Mouse (Mus musculus) hindbrain, embryonic 13.5 days (tissue): Measurements from ENCODE around the gene Rnf220. TPM values are rescaled to one million over a fixed set of nuclear protein-coding genes. Genes with fewer than 3 reads are reported as not detected.
A peak's percentile ranks its signal among the peaks of the same experiment; 100 is the strongest.

Source experiments
- ATAC-seq: fragments of 200-750 bp; cut with Nextera tagmentation; 2 replicates; pipeline ENCODE4 v1.8.0; 2017; ENCODE audit warnings: moderate TSS enrichment; ENCODE audit not compliant: low FRiP score
- H3K27ac ChIP-seq: fragments of 300-500 bp; sonication (generic); 2 replicates; pipeline ENCODE4 v1.5.1; 2015; ENCODE audit warnings: inconsistent platforms, mild to moderate bottlenecking, moderate library complexity
- H3K27me3 ChIP-seq: fragments of 300-500 bp; sonication (generic); 2 replicates; pipeline ENCODE4 v1.6.1; 2015; ENCODE audit warnings: mild to moderate bottlenecking, inconsistent platforms
- H3K36me3 ChIP-seq: fragments of 300-500 bp; sonication (generic); 2 replicates; pipeline ENCODE4 v1.6.1; 2015; ENCODE audit warnings: mild to moderate bottlenecking, inconsistent platforms
- H3K4me1 ChIP-seq: fragments of 300-500 bp; sonication (generic); replicated peaks from 2 replicates; pipeline ENCODE4 v1.6.1; 2015; ENCODE audit warnings: inconsistent platforms
- H3K4me2 ChIP-seq: fragments of 300-500 bp; sonication (generic); 2 replicates; pipeline ENCODE4 v1.6.1; 2015; ENCODE audit warnings: inconsistent platforms, mild to moderate bottlenecking, moderate library complexity
- H3K4me3 ChIP-seq: fragments of 300-500 bp; sonication (generic); 2 replicates; pipeline ENCODE4 v1.5.1; 2015; ENCODE audit warnings: mild to moderate bottlenecking, inconsistent platforms
- H3K9ac ChIP-seq: fragments of 300-500 bp; sonication (generic); 2 replicates; pipeline ENCODE4 v1.6.1; 2015; ENCODE audit warnings: mild to moderate bottlenecking, inconsistent platforms
- H3K9me3 ChIP-seq: fragments of 300-500 bp; sonication (generic); 2 replicates; pipeline ENCODE4 v1.6.1; 2016; ENCODE audit warnings: inconsistent platforms
- WGBS: fragments of 180-500 bp; shearing (Covaris S2); methylation state at CpG from one replicate; pipeline ENCODE4 v1.1.7; 2015; 5-methylcytosine and 5-hydroxymethylcytosine counted together
- polyA plus RNA-seq: library from polyadenylated mRNA; unstranded; fragments of >200 nt; fragmentation: Nextera tagmentation; extraction: Ambion mirVana; gene quantifications from 2 replicates; pipeline ENCODE4 v1.2.1, GENCODE M21; 2015

Gene Rnf220
- polyA plus RNA-seq, 1 experiment from 2014 or later = 102 TPM

DNA sequence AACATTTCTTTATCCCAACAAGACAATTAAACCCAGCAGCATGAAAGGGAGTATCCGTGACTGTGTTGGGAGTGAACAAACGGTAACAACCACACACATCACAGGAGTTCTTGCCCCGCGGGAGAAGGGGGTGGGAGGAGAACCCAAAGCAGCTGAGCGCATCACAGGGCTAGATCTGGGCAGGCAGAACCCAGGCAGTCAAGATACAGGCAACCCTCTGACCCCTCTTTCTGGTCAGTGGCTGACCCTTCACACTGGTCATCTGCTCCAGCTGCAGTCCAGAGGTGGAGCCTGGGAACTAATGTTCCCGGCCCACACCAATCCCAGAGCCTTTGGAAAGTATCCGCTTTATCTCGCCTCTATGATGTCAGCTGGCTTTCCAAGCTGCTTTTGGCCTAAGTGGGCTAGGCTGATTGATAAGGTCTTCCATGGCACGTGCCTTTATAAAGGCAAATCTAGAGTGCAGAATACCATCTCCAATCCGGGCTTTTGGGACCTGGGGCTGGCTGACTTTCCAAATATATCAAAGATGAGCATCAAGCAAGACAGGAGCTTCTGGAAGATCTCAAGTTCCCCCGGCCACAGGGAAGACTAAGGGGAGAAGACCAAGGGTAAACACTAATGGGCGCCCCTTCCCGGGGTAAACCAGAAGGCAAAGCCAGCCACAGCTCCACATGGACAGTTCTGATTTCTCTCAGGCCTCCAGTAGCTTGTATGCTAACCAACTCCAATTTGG lies 11.6 kb downstream of the Rnf220 start:
- Histone ChIP-seq H3K9ac (peak overlapping the region; percentile 65; the same call in 1 of the 2 replicates), H3K27me3 (peaks cover 94% of the 10 kb centered on the region), H3K4me3 (peak overlapping the region; percentile 44), H3K9me3 (no peaks in the 10 kb centered on the region), H3K4me2 (peak overlapping the region; percentile 85), H3K4me1 (peaks cover 32% of the 10 kb centered on the region), H3K27ac (peak overlapping the region; percentile 79), H3K36me3 (no peaks in the 10 kb centered on the region)
- 24% methylated on average over 13 of the region's 13 CpGs for WGBS
- 0 out of 2 replicates have a peak, but pooled peaks have one; percentile 9 for ATAC-seq

DNA sequence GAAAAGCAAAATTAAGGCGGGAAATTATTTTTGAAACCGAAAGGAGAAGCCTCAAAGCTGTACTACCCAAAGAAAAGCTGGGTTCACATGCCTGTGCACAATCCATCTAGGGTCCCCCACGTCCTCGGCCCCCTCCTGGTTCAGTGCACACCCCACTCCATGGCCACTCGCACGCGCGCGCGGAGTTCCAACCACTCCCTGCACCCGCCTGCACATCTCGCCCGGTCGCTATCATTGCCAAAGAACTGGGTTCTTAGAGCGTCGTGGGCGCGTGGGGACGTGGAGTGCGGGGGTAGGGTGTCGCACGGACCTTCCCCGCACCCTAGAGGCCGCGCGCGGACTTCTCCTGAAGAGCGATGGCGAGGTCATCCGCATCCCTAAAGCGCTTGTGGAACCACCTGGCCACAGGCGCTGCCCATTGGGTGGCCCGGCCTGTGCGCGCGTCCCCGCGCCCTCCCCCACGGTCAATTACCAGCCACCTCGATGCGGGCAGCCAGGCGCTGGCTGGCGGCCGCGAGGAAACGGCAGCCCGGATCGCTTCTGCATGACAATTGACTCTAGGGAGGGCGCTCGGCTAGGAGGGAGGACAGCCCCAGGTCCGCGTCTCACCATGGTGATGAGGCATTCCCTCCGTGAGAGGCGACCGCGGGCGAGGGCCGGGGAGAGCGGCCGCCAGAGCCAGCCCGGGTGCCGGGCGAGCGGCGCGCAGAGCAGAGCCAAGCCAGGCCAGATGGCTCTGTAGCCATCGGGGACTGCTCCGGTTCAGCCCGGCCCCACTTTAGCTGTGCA lies 12.4 kb downstream of the Rnf220 start:
- Histone ChIP-seq H3K4me3 (peak overlapping the region; percentile 44), H3K9ac (peak overlapping the region; percentile 65), H3K9me3 (no peaks in the 10 kb centered on the region), H3K4me1 (peaks cover 38% of the 10 kb centered on the region), H3K27me3 (peaks cover 94% of the 10 kb centered on the region), H3K27ac (peak overlapping the region; percentile 79), H3K36me3 (no peaks in the 10 kb centered on the region), H3K4me2 (peak overlapping the region; percentile 85)
- ATAC-seq = peak; percentile 89
- under 1% methylated on average over 69 of the region's 69 CpGs for WGBS

DNA sequence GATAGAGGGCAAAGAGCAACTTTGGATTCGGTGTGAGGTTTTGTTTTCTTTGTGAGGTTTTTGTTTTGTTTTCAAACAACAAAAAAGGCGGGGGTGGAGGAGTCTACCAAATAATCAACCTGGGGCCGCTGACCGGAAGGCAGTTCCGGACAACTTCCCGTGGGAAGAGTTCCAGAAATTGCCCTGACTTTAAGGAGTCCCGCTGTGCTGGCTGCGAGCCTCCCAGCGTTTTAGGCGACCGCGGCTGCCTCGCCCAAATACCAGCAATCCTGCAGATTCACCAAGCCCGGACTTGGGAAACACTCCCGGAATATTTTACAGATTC lies 13.0 kb downstream of the Rnf220 start:
- peak overlapping the region; percentile 44 for H3K4me3 ChIP-seq
- H3K36me3 ChIP-seq = no peaks in the 10 kb centered on the region
- no peak for ATAC-seq
- H3K9me3 ChIP-seq = no peaks in the 10 kb centered on the region
- H3K27ac ChIP-seq = peak overlapping the region; percentile 79; the same call in 1 of the 2 replicates
- 1% methylated on average over 15 of the region's 15 CpGs for WGBS
- H3K4me1 ChIP-seq = peaks cover 38% of the 10 kb centered on the region
- peaks cover 94% of the 10 kb centered on the region for H3K27me3 ChIP-seq
- peak overlapping the region; percentile 85 for H3K4me2 ChIP-seq
- H3K9ac ChIP-seq = peak overlapping the region; percentile 65

DNA sequence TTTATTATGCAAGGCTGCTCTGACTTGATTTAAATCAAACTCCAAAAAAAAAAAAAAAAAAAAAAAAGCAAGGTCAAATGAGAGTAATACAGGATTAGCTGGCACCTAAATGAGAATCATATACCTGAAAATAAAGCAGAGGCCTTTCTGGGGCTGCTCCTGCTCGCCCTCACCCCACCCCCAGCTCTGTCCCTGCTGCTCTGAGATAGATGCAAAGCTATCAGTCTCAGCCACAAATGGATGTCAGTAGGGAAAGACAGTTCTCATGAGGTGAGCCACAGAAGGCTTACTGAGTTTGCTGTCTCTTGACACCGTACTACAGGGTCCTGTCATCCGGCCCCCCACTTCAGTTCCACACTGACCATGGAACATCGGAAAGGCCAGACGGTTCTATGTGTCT lies 14.7 kb downstream of the Rnf220 start:
- H3K4me1 ChIP-seq = peaks cover 50% of the 10 kb centered on the region

DNA sequence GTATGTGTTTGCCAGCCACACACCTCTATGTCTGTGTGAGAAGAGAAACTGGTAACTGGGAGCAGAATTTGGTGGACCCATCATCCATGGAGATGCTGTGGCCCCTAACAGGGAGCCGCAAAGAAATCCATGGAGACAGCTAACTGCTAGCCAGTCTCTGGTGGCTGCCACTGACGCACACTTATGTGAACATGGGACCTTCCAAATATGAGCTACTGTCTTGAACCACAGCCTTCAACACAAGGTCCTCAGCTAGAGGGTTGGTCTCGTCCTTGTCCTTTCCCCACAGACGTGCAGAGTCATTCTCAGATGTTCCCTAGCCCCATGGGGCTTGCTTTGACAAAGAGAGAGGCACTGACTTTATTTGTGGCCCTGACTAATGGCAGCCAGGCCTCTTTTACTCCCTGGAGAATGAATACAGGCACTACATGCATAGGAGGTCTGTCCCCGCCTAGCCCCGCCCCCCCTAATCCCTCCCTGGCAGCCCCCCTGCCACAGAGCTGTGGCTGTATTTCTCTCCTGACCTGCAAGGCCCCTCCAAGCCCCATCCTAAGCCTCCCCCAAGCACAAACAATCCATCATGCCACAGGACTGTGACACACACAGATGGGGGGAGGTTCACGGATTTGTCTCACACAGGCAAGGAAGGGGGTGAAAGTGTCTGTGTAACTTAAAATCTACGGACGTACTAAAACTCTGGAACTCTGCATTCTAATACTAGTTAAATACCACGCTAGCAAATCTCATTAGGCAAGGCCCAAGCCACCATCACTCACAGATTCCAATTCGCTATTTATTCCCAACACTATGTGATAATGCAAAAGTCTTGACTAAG lies 16.0 kb downstream of the Rnf220 start:
- Histone ChIP-seq H3K9ac (no peak overlapping the region), H3K27me3 (peaks cover 92% of the 10 kb centered on the region), H3K4me3 (no peak overlapping the region), H3K9me3 (no peaks in the 10 kb centered on the region), H3K36me3 (no peaks in the 10 kb centered on the region), H3K27ac (0 out of 2 replicates have a peak overlapping the region, but pooled peaks have one; percentile 5), H3K4me2 (no peak overlapping the region), H3K4me1 (peaks cover 48% of the 10 kb centered on the region)
- 25% methylated on average over 11 of the region's 11 CpGs for WGBS
- ATAC-seq = no peak

More for the DNA sequence above, 14.7 kb downstream of the Rnf220 start:
- H3K9ac ChIP-seq = no peak overlapping the region
- H3K27ac ChIP-seq = no peak overlapping the region
- 72% methylated on average over 5 of the region's 5 CpGs for WGBS
- no peaks in the 10 kb centered on the region for H3K9me3 ChIP-seq
- no peak overlapping the region for H3K4me3 ChIP-seq
- H3K36me3 ChIP-seq = no peaks in the 10 kb centered on the region
- peaks cover 94% of the 10 kb centered on the region for H3K27me3 ChIP-seq
- ATAC-seq = no peak
- no peak overlapping the region for H3K4me2 ChIP-seq

DNA sequence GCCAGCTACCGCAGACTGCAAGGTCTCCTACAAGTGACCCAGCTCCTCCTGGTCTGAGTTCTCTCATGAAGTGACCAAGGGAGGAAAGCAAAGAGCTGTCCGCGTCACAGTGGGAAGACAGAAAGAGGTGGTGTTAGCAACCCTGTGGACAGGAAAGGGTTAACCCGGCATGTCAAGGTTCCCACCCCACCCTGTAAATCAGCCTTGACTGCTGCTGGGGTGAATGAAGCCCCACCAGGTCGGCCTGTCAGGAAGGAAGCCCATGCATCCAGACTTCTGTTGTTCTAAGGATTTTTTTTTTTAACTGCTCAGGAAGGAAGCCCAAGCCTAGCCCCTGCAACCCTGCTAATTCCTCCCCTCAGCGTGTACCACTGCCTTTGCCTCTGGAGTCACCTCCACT lies 16.9 kb downstream of the Rnf220 start:
- no peak for ATAC-seq
- Histone ChIP-seq H3K27ac (no peak overlapping the region), H3K9ac (peak overlapping the region; percentile 9; the same call in 1 of the 2 replicates), H3K9me3 (no peaks in the 10 kb centered on the region), H3K4me2 (no peak overlapping the region), H3K27me3 (peaks cover 92% of the 10 kb centered on the region), H3K36me3 (no peaks in the 10 kb centered on the region), H3K4me3 (no peak overlapping the region), H3K4me1 (peaks cover 42% of the 10 kb centered on the region)
- 51% methylated on average over 6 of the region's 6 CpGs for WGBS

DNA sequence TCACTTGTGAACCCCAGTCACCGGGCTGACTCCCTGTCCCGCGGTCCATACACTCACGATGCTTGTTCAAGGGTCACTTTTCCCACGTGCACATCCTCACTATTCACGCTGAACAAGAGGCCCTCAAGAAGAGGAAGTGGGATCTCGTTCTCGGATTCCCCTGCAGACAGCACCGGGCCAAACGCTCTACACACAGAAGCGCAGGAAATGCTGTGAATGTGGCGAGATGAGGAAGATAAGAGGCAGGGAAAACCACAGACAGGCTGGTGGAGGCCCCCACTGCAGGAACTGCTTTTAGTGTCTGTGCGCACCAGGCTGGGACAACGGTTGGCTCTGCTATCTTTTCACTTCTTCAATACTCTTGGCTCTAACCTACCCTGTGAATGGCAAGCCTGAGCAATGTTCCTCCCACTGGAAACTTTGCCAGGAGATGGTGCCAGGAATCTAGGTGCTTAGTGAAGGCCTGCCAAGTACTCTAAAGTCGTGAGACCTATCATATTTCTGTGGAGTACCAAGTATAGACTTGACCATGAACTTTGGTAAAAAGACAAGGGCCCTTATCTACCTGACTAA lies 18.7 kb downstream of the Rnf220 start:
- WGBS = 80% methylated on average over 15 of the region's 15 CpGs
- peaks cover 92% of the 10 kb centered on the region for H3K27me3 ChIP-seq

DNA sequence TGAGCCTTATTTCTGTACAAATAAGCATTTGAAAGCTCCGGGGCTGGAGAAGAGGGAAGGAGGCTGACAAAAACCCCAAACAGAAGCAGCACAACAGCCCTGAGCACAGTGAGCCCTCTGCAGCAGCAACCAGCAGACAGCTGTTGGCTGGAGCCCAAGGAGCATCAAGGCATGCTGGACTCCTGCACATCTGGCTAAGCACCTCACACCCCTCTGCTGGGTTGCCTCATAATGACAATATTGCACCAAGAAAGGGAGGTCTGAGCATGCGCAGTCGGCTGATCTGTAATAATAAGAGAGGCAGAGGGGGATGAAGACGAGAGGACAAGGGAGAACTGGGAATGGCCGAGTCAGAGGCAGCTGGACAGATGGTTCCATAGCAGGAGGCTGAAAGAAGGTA lies 19.5 kb downstream of the Rnf220 start:
- H3K9me3 ChIP-seq = no peaks in the 10 kb centered on the region
- no peak overlapping the region for H3K4me2 ChIP-seq
- peaks cover 30% of the 10 kb centered on the region for H3K4me1 ChIP-seq
- ATAC-seq = no peak
- H3K4me3 ChIP-seq = no peak overlapping the region
- no peaks in the 10 kb centered on the region for H3K36me3 ChIP-seq
- no peak overlapping the region for H3K27ac ChIP-seq
- WGBS = 63% methylated on average over 5 of the region's 5 CpGs
- no peak overlapping the region for H3K9ac ChIP-seq
- peaks cover 93% of the 10 kb centered on the region for H3K27me3 ChIP-seq

More for the DNA sequence above, 18.7 kb downstream of the Rnf220 start:
- H3K9ac ChIP-seq = no peak overlapping the region
- H3K27ac ChIP-seq = no peak overlapping the region
- peaks cover 30% of the 10 kb centered on the region for H3K4me1 ChIP-seq
- H3K9me3 ChIP-seq = no peaks in the 10 kb centered on the region
- H3K4me2 ChIP-seq = no peak overlapping the region
- no peak for ATAC-seq
- no peaks in the 10 kb centered on the region for H3K36me3 ChIP-seq
- H3K4me3 ChIP-seq = no peak overlapping the region

DNA sequence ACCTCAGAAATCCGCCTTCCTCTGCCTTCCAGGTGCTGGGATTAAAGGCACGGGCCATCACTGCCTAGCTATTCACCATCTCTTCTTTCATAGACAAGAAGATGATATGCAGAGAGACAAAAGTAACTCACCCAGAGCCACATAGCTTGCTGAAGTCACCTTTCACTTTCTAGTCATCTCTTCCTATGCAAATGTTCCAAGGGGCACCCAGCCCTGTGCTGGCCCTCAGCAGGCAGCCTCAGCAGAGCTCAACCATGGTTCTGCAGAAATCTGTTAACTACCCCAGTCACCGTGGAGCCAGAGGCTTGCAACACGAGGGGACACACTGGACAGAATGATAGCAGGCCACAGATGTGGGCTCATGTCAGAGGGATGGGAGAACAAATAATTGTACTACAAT lies 20.1 kb downstream of the Rnf220 start:
- Histone ChIP-seq H3K4me3 (no peak overlapping the region), H3K9ac (no peak overlapping the region), H3K4me1 (peaks cover 30% of the 10 kb centered on the region), H3K9me3 (no peaks in the 10 kb centered on the region), H3K4me2 (no peak overlapping the region), H3K27me3 (peaks cover 92% of the 10 kb centered on the region), H3K36me3 (no peaks in the 10 kb centered on the region), H3K27ac (no peak overlapping the region)
- 70% methylated on average over 4 of the region's 4 CpGs for WGBS
- ATAC-seq = no peak

DNA sequence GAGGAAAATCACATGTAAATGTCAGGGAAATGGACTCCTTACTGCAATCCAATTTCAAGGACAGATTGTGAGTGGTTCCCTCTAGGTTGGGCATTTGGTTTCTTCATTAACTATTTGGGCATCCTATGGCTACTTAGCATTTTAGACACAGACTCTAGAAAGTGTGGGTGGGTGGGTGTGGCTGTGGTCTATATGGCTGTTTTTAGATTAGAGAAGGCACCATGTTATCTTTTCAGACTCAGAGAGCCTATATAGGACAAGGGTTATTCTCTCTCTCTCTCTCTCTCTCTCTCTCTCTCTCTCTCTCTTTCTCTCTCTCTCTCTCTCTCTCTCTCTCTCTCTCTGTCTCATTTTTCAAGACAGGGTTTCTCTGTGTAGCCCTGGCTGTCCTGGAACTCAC lies 20.5 kb downstream of the Rnf220 start:
- H3K4me2 ChIP-seq = no peak overlapping the region
- no peak overlapping the region for H3K4me3 ChIP-seq
- peaks cover 30% of the 10 kb centered on the region for H3K4me1 ChIP-seq
- no peak overlapping the region for H3K27ac ChIP-seq
- no peaks in the 10 kb centered on the region for H3K36me3 ChIP-seq
- no peak for ATAC-seq
- no peaks in the 10 kb centered on the region for H3K9me3 ChIP-seq
- H3K9ac ChIP-seq = no peak overlapping the region
- H3K27me3 ChIP-seq = peaks cover 88% of the 10 kb centered on the region

DNA sequence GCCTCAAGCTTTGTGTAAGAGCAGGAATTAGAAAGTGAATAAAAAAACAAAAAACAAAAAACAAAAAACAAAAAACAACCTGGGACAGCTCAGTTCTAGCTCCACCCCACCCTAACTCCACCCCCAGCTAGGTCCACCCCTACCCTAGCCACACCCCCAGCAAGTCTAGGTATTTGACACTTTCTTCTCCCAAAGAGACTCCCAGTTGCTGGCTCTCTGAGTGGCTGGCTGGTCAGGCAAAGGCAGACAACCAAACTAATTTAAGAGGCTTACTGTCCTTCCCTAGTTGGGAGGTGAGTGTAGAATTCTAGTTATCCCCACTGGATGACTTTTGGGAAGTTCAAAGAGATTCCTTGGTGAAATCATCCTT lies 22.9 kb downstream of the Rnf220 start:
- H3K27me3 ChIP-seq = peaks cover 78% of the 10 kb centered on the region

More for the DNA sequence above, 22.9 kb downstream of the Rnf220 start:
- Histone ChIP-seq H3K9me3 (no peaks in the 10 kb centered on the region), H3K4me3 (no peak overlapping the region), H3K9ac (no peak overlapping the region), H3K27ac (no peak overlapping the region), H3K4me1 (peaks cover 16% of the 10 kb centered on the region), H3K4me2 (no peak overlapping the region), H3K36me3 (no peaks in the 10 kb centered on the region)
- ATAC-seq = no peak
